In genomic region chr11:3290640-3291310, GRCm38 (mm10) we compare ENCODE assay signal across 8 mouse cellular contexts. TPM values are rescaled to one million over a fixed set of nuclear protein-coding genes. Genes with fewer than 3 reads are reported as not detected.
DNase-seq lines count a peak whose midpoint lies in the region; ATAC-seq and TF ChIP-seq lines count a peak whose summit lies in the region.

No protein-coding gene starts in this region.

- DNase-seq in monocyte, adult 2 months (ENCODE audit: low read depth in 1 of 2, low spot score in 2 of 2): peak; percentile 10 to 15
- peak; percentile 38 for DNase-seq in gastrocnemius, postnatal 25 days
- DNase-seq in kidney, adult 8-10 months: peak; percentile 35 to 42
- no peak for DNase-seq in limb, embryonic 14.5 days (ENCODE audit: low spot score)
- peak; percentile 53 for DNase-seq in midbrain, postnatal 0 days (ENCODE audit: low spot score)

- H3K27ac ChIP-seq in cortical plate, adult 2 months (ENCODE audit: insufficient read depth, low read length): peak overlapping the region; percentile 74
- H3K27ac ChIP-seq in limb, embryonic 14.5 days (replicated peaks; ENCODE audit: low read depth, low read length): peak overlapping the region; percentile 100
- H3K27ac ChIP-seq in midbrain, postnatal 0 days (ENCODE audit: low read depth, low read length): peak overlapping the region; percentile 100
- H3K27ac ChIP-seq in stomach, embryonic 14.5 days (ENCODE audit: low read length): peak overlapping the region; percentile 99

- peak overlapping the region; percentile 83 for H3K4me3 ChIP-seq in cortical plate, adult 2 months (ENCODE audit: insufficient read depth, low read length)
- peak overlapping the region; percentile 85 for H3K4me3 ChIP-seq in limb, embryonic 14.5 days (replicated peaks; ENCODE audit: low read length)
- H3K4me3 ChIP-seq in midbrain, postnatal 0 days (ENCODE audit: low read depth, low read length): peak overlapping the region; percentile 79
- peak overlapping the region; percentile 92 for H3K4me3 ChIP-seq in stomach, embryonic 14.5 days (ENCODE audit: low read depth, low read length)

- peak overlapping the region; percentile 99 for H3K4me2 ChIP-seq in limb, embryonic 14.5 days (replicated peaks; ENCODE audit: low read depth, low read length, severe bottlenecking)
- H3K4me2 ChIP-seq in midbrain, postnatal 0 days (ENCODE audit: low read depth, low read length, poor library complexity, severe bottlenecking): peak overlapping the region; percentile 100
- peak overlapping the region; percentile 100 for H3K4me2 ChIP-seq in stomach, embryonic 14.5 days (replicated peaks; ENCODE audit: low read depth, low read length)

- H3K4me1 ChIP-seq in cortical plate, adult 2 months (ENCODE audit: control insufficient read depth, insufficient read depth, low read length): peaks cover 4% of the 10 kb centered on the region; the same call in 1 of the 2 replicates
- H3K4me1 ChIP-seq in limb, embryonic 14.5 days (ENCODE audit: control insufficient read depth, insufficient read depth, low read length): peaks cover 24% of the 10 kb centered on the region
- H3K4me1 ChIP-seq in midbrain, postnatal 0 days (ENCODE audit: insufficient read depth, low read length): peaks cover 11% of the 10 kb centered on the region; the same call in 1 of the 2 replicates
- peaks cover 28% of the 10 kb centered on the region for H3K4me1 ChIP-seq in stomach, embryonic 14.5 days (ENCODE audit: control insufficient read depth, insufficient read depth, low read length)

- no peak for TF ChIP-seq CTCF in cortical plate, adult 2 months (IDR thresholded peaks at IDR 0.05; ENCODE audit: extremely low read depth, insufficient read depth, low read length)
- TF ChIP-seq CTCF in midbrain, postnatal 0 days (IDR thresholded peaks at IDR 0.05): no peak

- WGBS in limb, embryonic 14.5 days: under 1% methylated on average over 50 of the region's 50 CpGs
- WGBS in midbrain, postnatal 0 days: under 1% methylated on average over 50 of the region's 50 CpGs
- under 1% methylated on average over 50 of the region's 50 CpGs for WGBS in stomach, embryonic 14.5 days

- H3K9ac ChIP-seq in limb, embryonic 14.5 days (ENCODE audit: low read depth, low read length, severe bottlenecking): peak overlapping the region; percentile 96
- peak overlapping the region; percentile 84 for H3K9ac ChIP-seq in midbrain, postnatal 0 days (replicated peaks; ENCODE audit: low read length, poor library complexity, severe bottlenecking)
- peak overlapping the region; percentile 94 for H3K9ac ChIP-seq in stomach, embryonic 14.5 days (replicated peaks; ENCODE audit: low read depth, low read length)

- ATAC-seq in monocyte, adult 5-6 weeks (replicated peaks; ENCODE audit: insufficient number of reproducible peaks, low FRiP score, low TSS enrichment, poor library complexity, severe bottlenecking): no peak; the same call in 1 of the 2 replicates
- no peak for ATAC-seq in limb, embryonic 14.5 days (ENCODE audit: low FRiP score, low read depth)
- peak; percentile 0; the same call in 1 of the 2 replicates for ATAC-seq in midbrain, postnatal 0 days (ENCODE audit: low FRiP score)
- ATAC-seq in stomach, embryonic 14.5 days (ENCODE audit: insufficient number of reproducible peaks, insufficient read depth, low FRiP score, low read depth): no peak; the same call in 1 of the 2 replicates

- H3K36me3 ChIP-seq in limb, embryonic 14.5 days (ENCODE audit: control insufficient read depth, insufficient read depth, low read length): peaks cover 32% of the 10 kb centered on the region
- H3K36me3 ChIP-seq in midbrain, postnatal 0 days (ENCODE audit: insufficient read depth, low read length): peaks cover 22% of the 10 kb centered on the region
- H3K36me3 ChIP-seq in stomach, embryonic 14.5 days (ENCODE audit: control insufficient read depth, insufficient read depth, low read length): peaks cover 28% of the 10 kb centered on the region

- no peaks in the 10 kb centered on the region for H3K9me3 ChIP-seq in limb, embryonic 14.5 days (ENCODE audit: control insufficient read depth, low read length)
- no peaks in the 10 kb centered on the region for H3K9me3 ChIP-seq in midbrain, postnatal 0 days (ENCODE audit: low read length)
- no peaks in the 10 kb centered on the region for H3K9me3 ChIP-seq in stomach, embryonic 14.5 days (ENCODE audit: control insufficient read depth, low read depth, low read length)

- no peak for TF ChIP-seq POLR2A in cortical plate, adult 2 months (IDR thresholded peaks at IDR 0.05; ENCODE audit: extremely low read depth, insufficient read depth, low read length)
- no peak for TF ChIP-seq POLR2A in limb, embryonic 14.5 days (IDR thresholded peaks at IDR 0.05; ENCODE audit: borderline replicate concordance, extremely low read depth, insufficient read depth, insufficient read length)

- no peaks in the 10 kb centered on the region for H3K27me3 ChIP-seq in limb, embryonic 14.5 days (ENCODE audit: control insufficient read depth, insufficient read depth, low read length)
- no peaks in the 10 kb centered on the region for H3K27me3 ChIP-seq in midbrain, postnatal 0 days (ENCODE audit: insufficient read depth, low read length)
- no peaks in the 10 kb centered on the region for H3K27me3 ChIP-seq in stomach, embryonic 14.5 days (ENCODE audit: control insufficient read depth, insufficient read depth, low read length)

RNA-seq across cellular contexts. Expression of gene Patz1, which starts 2.1 kb away (rescaled TPM):
- 14.9 to 26.0 TPM (median 20.6 TPM) in 3 replicates for total RNA-seq in monocyte, adult 5-6 weeks (2017)
- 29.0 and 30.1 TPM in 2 replicates for polyA plus RNA-seq in cortical plate, adult 2 months (2012; rRNA removed)
- total RNA-seq in gastrocnemius, postnatal 25 days (2021): 1 to 10 TPM; 9.2 to 9.6 TPM
- 52.0 and 60.2 TPM in 2 replicates for polyA plus RNA-seq in limb, embryonic 14.5 days (2012; rRNA removed)
- 40.8 and 44.2 TPM in 2 replicates for polyA plus RNA-seq in limb, embryonic 14.5 days (2014; fragmentation: Nextera tagmentation; extraction: Ambion mirVana)
- total RNA-seq in midbrain, postnatal 0 days (2014; rRNA removed): 79.3 and 81.3 TPM in 2 replicates
- polyA plus RNA-seq in midbrain, postnatal 0 days (2015; fragmentation: Nextera tagmentation; extraction: Ambion mirVana): 36.3 and 39.3 TPM in 2 replicates
- polyA plus RNA-seq in stomach, embryonic 14.5 days (2014; fragmentation: Nextera tagmentation; extraction: Ambion mirVana): 48.1 and 51.1 TPM in 2 replicates

RNA-seq across cellular contexts. Expression of gene Drg1, which starts 24.6 kb away (rescaled TPM):
- total RNA-seq in monocyte, adult 5-6 weeks (2017): 165 to 210 TPM (median 199 TPM) in 3 replicates
- 77.1 and 88.5 TPM in 2 replicates for polyA plus RNA-seq in cortical plate, adult 2 months (2012; rRNA removed)
- total RNA-seq in gastrocnemius, postnatal 25 days (2021): 10 to 100 TPM; 42.8 to 45.0 TPM
- polyA plus RNA-seq in limb, embryonic 14.5 days (2012; rRNA removed): 59.7 and 73.8 TPM in 2 replicates
- 186 and 187 TPM in 2 replicates for polyA plus RNA-seq in limb, embryonic 14.5 days (2014; fragmentation: Nextera tagmentation; extraction: Ambion mirVana)
- 80.6 and 93.1 TPM in 2 replicates for total RNA-seq in midbrain, postnatal 0 days (2014; rRNA removed)
- 183 and 190 TPM in 2 replicates for polyA plus RNA-seq in midbrain, postnatal 0 days (2015; fragmentation: Nextera tagmentation; extraction: Ambion mirVana)
- 200 and 211 TPM in 2 replicates for polyA plus RNA-seq in stomach, embryonic 14.5 days (2014; fragmentation: Nextera tagmentation; extraction: Ambion mirVana)

RNA-seq across cellular contexts. Expression of gene Pik3ip1, which starts 39.4 kb away (rescaled TPM):
- 17.3 to 18.3 TPM (median 18.0 TPM) in 3 replicates for total RNA-seq in monocyte, adult 5-6 weeks (2017)
- 41.3 and 42.6 TPM in 2 replicates for polyA plus RNA-seq in cortical plate, adult 2 months (2012; rRNA removed)
- total RNA-seq in gastrocnemius, postnatal 25 days (2021): 10 to 100 TPM; 15.3 to 17.7 TPM
- polyA plus RNA-seq in limb, embryonic 14.5 days (2012; rRNA removed): 13.2 and 13.3 TPM in 2 replicates
- polyA plus RNA-seq in limb, embryonic 14.5 days (2014; fragmentation: Nextera tagmentation; extraction: Ambion mirVana): 13.6 and 15.5 TPM in 2 replicates
- 42.5 and 43.4 TPM in 2 replicates for total RNA-seq in midbrain, postnatal 0 days (2014; rRNA removed)
- polyA plus RNA-seq in midbrain, postnatal 0 days (2015; fragmentation: Nextera tagmentation; extraction: Ambion mirVana): 34.7 and 37.5 TPM in 2 replicates
- polyA plus RNA-seq in stomach, embryonic 14.5 days (2014; fragmentation: Nextera tagmentation; extraction: Ambion mirVana): 11.4 and 14.1 TPM in 2 replicates
